8 mouse cellular contexts compared by ENCODE assay signal in the genomic region with DNA sequence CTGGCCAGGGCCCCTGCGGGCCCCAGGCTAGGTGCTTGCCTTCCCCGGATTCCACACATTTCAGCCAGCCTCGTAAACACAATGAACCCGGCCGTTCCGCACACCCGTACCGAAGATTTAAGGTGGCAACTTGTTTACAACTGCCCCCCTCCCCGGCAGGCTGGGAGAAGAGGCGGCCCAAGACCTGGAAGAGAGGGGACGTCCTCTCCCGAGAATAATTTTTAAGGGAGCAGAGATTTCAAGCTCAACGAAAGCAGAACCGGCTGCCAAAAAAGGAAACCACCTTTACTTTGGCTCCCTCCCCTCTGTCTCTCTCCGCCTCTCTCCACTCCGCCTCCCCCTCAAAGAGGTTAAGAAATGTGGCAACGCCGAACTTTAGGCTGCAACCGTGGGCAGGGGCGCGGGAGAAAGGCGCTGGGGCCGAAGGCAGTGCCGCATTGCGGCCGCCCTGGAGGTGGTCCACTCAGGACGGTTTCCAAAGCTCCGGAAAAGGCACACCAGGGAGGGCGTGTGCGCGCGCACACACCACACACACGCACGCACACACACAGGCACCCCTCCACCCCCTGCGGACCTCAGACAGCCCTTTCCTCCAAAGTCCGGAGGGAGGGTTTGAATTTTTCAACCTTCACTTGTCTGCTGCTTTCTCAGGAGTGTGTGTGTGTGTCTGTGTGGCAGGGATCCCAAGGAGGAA. TPM values are rescaled to one million over a fixed set of nuclear protein-coding genes. Genes with fewer than 3 reads are reported as not detected.
DNase-seq lines count a peak whose midpoint lies in the region; ATAC-seq and TF ChIP-seq lines count a peak whose summit lies in the region.

No protein-coding gene starts in this region.

- H3K4me1 ChIP-seq in intestine, embryonic 14.5 days (replicated peaks; ENCODE audit: control insufficient read depth, insufficient read depth, low read length) = peaks cover 28% of the 10 kb centered on the region
- H3K4me1 ChIP-seq in midbrain, postnatal 0 days (ENCODE audit: insufficient read depth, low read length) = peaks cover 5% of the 10 kb centered on the region; the same call in 1 of the 2 replicates

- H3K4me3 ChIP-seq in intestine, embryonic 14.5 days (ENCODE audit: low read depth, low read length) = peak overlapping the region; percentile 94
- peak overlapping the region; percentile 63 for H3K4me3 ChIP-seq in midbrain, postnatal 0 days (ENCODE audit: low read depth, low read length)

- H3K36me3 ChIP-seq in intestine, embryonic 14.5 days (ENCODE audit: control insufficient read depth, insufficient read depth, low read length) = peaks cover 19% of the 10 kb centered on the region
- no peaks in the 10 kb centered on the region for H3K36me3 ChIP-seq in midbrain, postnatal 0 days (ENCODE audit: insufficient read depth, low read length)
- 0 out of 2 replicates have a peak, but pooled peaks cover 1% of the 10 kb centered on the region for H3K36me3 ChIP-seq in splenic B cell, adult 2 months (ENCODE audit: control insufficient read depth, insufficient read depth, low read length, poor library complexity, severe bottlenecking)

- peak; percentile 71 for DNase-seq in right cerebral cortex, adult 18-20 months
- no peak for DNase-seq in right cerebral cortex, postnatal 25 days
- peak; percentile 82 for DNase-seq in embryo, embryonic 10 days (ENCODE audit: low spot score)
- peak; percentile 64 for DNase-seq in gastrocnemius, postnatal 25 days
- DNase-seq in intestine, embryonic 14.5 days (ENCODE audit: low spot score) = peak; percentile 86
- DNase-seq in liver = peak; percentile 72
- DNase-seq in midbrain, postnatal 0 days (ENCODE audit: low spot score) = peak; percentile 74
- DNase-seq in splenic B cell, adult 2 months (ENCODE audit: low read depth, low spot score) = peak; percentile 67

- no peaks in the 10 kb centered on the region for H3K27me3 ChIP-seq in intestine, embryonic 14.5 days (replicated peaks; ENCODE audit: control insufficient read depth, insufficient read depth, low read length)
- H3K27me3 ChIP-seq in midbrain, postnatal 0 days (ENCODE audit: insufficient read depth, low read length) = peaks cover 8% of the 10 kb centered on the region
- H3K27me3 ChIP-seq in splenic B cell, adult 2 months (ENCODE audit: control insufficient read depth, insufficient read depth, low read length, poor library complexity, severe bottlenecking) = no peaks in the 10 kb centered on the region

- peak overlapping the region; percentile 100 for H3K9ac ChIP-seq in intestine, embryonic 14.5 days (ENCODE audit: low read length)
- peak overlapping the region; percentile 79 for H3K9ac ChIP-seq in midbrain, postnatal 0 days (replicated peaks; ENCODE audit: low read length, poor library complexity, severe bottlenecking)

- peak; percentile 10; the same call in 1 of the 2 replicates for ATAC-seq in intestine, embryonic 14.5 days (replicated peaks; ENCODE audit: low FRiP score, low TSS enrichment, low read depth)
- no peak for ATAC-seq in midbrain, postnatal 0 days (ENCODE audit: low FRiP score)

- H3K4me2 ChIP-seq in intestine, embryonic 14.5 days (ENCODE audit: low read length) = peak overlapping the region; percentile 91
- peak overlapping the region; percentile 88 for H3K4me2 ChIP-seq in midbrain, postnatal 0 days (ENCODE audit: low read depth, low read length, poor library complexity, severe bottlenecking)

- H3K27ac ChIP-seq in intestine, embryonic 14.5 days (ENCODE audit: low read depth) = peak overlapping the region; percentile 98
- peak overlapping the region; percentile 88 for H3K27ac ChIP-seq in midbrain, postnatal 0 days (ENCODE audit: low read depth, low read length)

- no peak for TF ChIP-seq CTCF in midbrain, postnatal 0 days (IDR thresholded peaks at IDR 0.05)

- under 1% methylated on average over 36 of the region's 36 CpGs for WGBS in intestine, embryonic 14.5 days
- WGBS in midbrain, postnatal 0 days = under 1% methylated on average over 33 of the region's 36 CpGs

- H3K9me3 ChIP-seq in intestine, embryonic 14.5 days (ENCODE audit: control insufficient read depth, low read length) = no peaks in the 10 kb centered on the region
- no peaks in the 10 kb centered on the region for H3K9me3 ChIP-seq in midbrain, postnatal 0 days (ENCODE audit: low read length)

RNA-seq across cellular contexts. Expression of a gene that starts 8.6 kb away (rescaled TPM):
- total RNA-seq in gastrocnemius, postnatal 25 days (2021) = 10 to 100 TPM in 1 of 2 experiments, 1 to 10 TPM in 1; 9.9 to 11.2 TPM
- polyA plus RNA-seq in intestine, embryonic 14.5 days (2014; fragmentation: Nextera tagmentation; extraction: Ambion mirVana) = 62.8 and 68.0 TPM in 2 replicates
- 27.8 and 29.9 TPM in 2 replicates for total RNA-seq in midbrain, postnatal 0 days (2014; rRNA removed)
- 6.8 and 7.9 TPM in 2 replicates for polyA plus RNA-seq in midbrain, postnatal 0 days (2015; fragmentation: Nextera tagmentation; extraction: Ambion mirVana)
